Comparison of ENCODE assay signal across 14 mouse cellular contexts in genomic region chr13:35677433-35678051, GRCm38 (mm10). TPM values are rescaled to one million over a fixed set of nuclear protein-coding genes. Genes with fewer than 3 reads are reported as not detected.
DNase-seq lines count a peak whose midpoint lies in the region; ATAC-seq lines count a peak whose summit lies in the region.
"Had no signal": no experiment of that assay in that cellular context is flagged by ENCODE, and none has a peak within 500 bp of the region (broad histone marks: within the 10 kb centered on the region; RNA-seq: fewer than 3 reads in every experiment).

No protein-coding gene starts in this region.

- peak overlapping the region; percentile 23; the same call in 1 of the 2 replicates for H3K9ac ChIP-seq in liver, embryonic 11.5 days (ENCODE audit: low read depth, low read length)
- H3K9ac ChIP-seq in hindbrain, embryonic 14.5 days: no peak overlapping the region
- H3K9ac ChIP-seq: heart, embryonic 15.5 days; limb, embryonic 13.5 days had no signal

- peak overlapping the region; percentile 49; the same call in 1 of the 2 replicates for H3K27ac ChIP-seq in heart, embryonic 10.5 days
- peak overlapping the region; percentile 94 for H3K27ac ChIP-seq in liver, embryonic 11.5 days (ENCODE audit: low read depth, low read length)
- H3K27ac ChIP-seq in hindbrain, embryonic 14.5 days: no peak overlapping the region
- H3K27ac ChIP-seq: heart, embryonic 15.5 days; limb, embryonic 13.5 days had no signal

- no peaks in the 10 kb centered on the region for H3K9me3 ChIP-seq in heart, embryonic 10.5 days
- no peaks in the 10 kb centered on the region for H3K9me3 ChIP-seq in liver, embryonic 11.5 days (ENCODE audit: control insufficient read depth, low read length)
- H3K9me3 ChIP-seq in hindbrain, embryonic 14.5 days (ENCODE audit: control insufficient read depth, low read length): no peaks in the 10 kb centered on the region
- H3K9me3 ChIP-seq: heart, embryonic 15.5 days; limb, embryonic 13.5 days; megakaryocyte, embryonic 14.5 days had no signal

- H3K4me1 ChIP-seq in heart, embryonic 10.5 days: peaks cover 4% of the 10 kb centered on the region; the same call in 1 of the 2 replicates
- H3K4me1 ChIP-seq in liver, embryonic 11.5 days (replicated peaks; ENCODE audit: control insufficient read depth, insufficient read depth, low read length): peaks cover 17% of the 10 kb centered on the region
- H3K4me1 ChIP-seq in hindbrain, embryonic 14.5 days (replicated peaks; ENCODE audit: control insufficient read depth, insufficient read depth, low read length): no peaks in the 10 kb centered on the region
- H3K4me1 ChIP-seq: heart, embryonic 15.5 days had no signal

- WGBS in heart, embryonic 10.5 days: 62% methylated on average over 7 of the region's 7 CpGs
- WGBS in liver, embryonic 11.5 days: 40% methylated on average over 7 of the region's 7 CpGs
- 82% methylated on average over 7 of the region's 7 CpGs for WGBS in hindbrain, embryonic 14.5 days

- no peaks in the 10 kb centered on the region for H3K36me3 ChIP-seq in heart, embryonic 10.5 days
- no peaks in the 10 kb centered on the region for H3K36me3 ChIP-seq in liver, embryonic 11.5 days (ENCODE audit: control insufficient read depth, insufficient read depth, low read length)
- no peaks in the 10 kb centered on the region for H3K36me3 ChIP-seq in hindbrain, embryonic 14.5 days (replicated peaks; ENCODE audit: control insufficient read depth, insufficient read depth)
- H3K36me3 ChIP-seq: heart, embryonic 15.5 days; limb, embryonic 13.5 days had no signal

- H3K4me3 ChIP-seq in heart, embryonic 10.5 days: no peak overlapping the region
- no peak overlapping the region for H3K4me3 ChIP-seq in liver, embryonic 11.5 days (ENCODE audit: low read depth, low read length)
- H3K4me3 ChIP-seq in hindbrain, embryonic 14.5 days (replicated peaks; ENCODE audit: low read length): no peak overlapping the region
- H3K4me3 ChIP-seq: heart, embryonic 15.5 days; limb, embryonic 13.5 days; megakaryocyte, embryonic 14.5 days had no signal

- DNase-seq in heart, embryonic 10.5 days (ENCODE audit: low spot score): peak; percentile 87
- DNase-seq in heart, adult 18-20 months: no peak
- peak; percentile 35 for DNase-seq in c-Kit-positive CD71-negative TER-119-negative erythroid progenitor cells, embryonic 14.5 days (ENCODE audit: low read depth)
- DNase-seq in liver, embryonic 11.5 days (ENCODE audit: low spot score): peak; percentile 71
- peak; percentile 33 to 42 for DNase-seq in spleen, postnatal 14 days (ENCODE audit: low spot score in 2 of 2)
- no peak for DNase-seq in hindbrain, embryonic 14.5 days (ENCODE audit: low spot score)
- no peak for DNase-seq in kidney, postnatal 4 days
- DNase-seq in testis, postnatal 14 days (ENCODE audit: low spot score): no peak
- DNase-seq: adrenal gland, postnatal 10 days; cerebellum, adult 18-20 months; thymus, adult 18-20 months had no signal

- no peaks in the 10 kb centered on the region for H3K27me3 ChIP-seq in heart, embryonic 10.5 days (ENCODE audit: insufficient read depth, poor library complexity, severe bottlenecking)
- no peaks in the 10 kb centered on the region for H3K27me3 ChIP-seq in liver, embryonic 11.5 days (replicated peaks; ENCODE audit: control insufficient read depth, insufficient read depth, low read length)
- H3K27me3 ChIP-seq in hindbrain, embryonic 14.5 days (ENCODE audit: control insufficient read depth, insufficient read depth, low read length): no peaks in the 10 kb centered on the region
- H3K27me3 ChIP-seq: heart, embryonic 15.5 days; limb, embryonic 13.5 days had no signal

- H3K4me2 ChIP-seq in liver, embryonic 11.5 days: peak overlapping the region; percentile 50
- no peak overlapping the region for H3K4me2 ChIP-seq in hindbrain, embryonic 14.5 days (replicated peaks)
- H3K4me2 ChIP-seq: heart, embryonic 15.5 days; limb, embryonic 13.5 days had no signal

- ATAC-seq in liver, embryonic 11.5 days (replicated peaks; ENCODE audit: low FRiP score): peak; percentile 99
- no peak for ATAC-seq in hindbrain, embryonic 14.5 days (ENCODE audit: low FRiP score)

RNA-seq across cellular contexts. Expression of gene Cdyl, which starts 17.9 kb away (rescaled TPM):
- 14.6 and 15.7 TPM in 2 replicates for polyA plus RNA-seq in heart, embryonic 10.5 days (2016; fragmentation: Nextera tagmentation; extraction: Ambion mirVana)
- 1 to 10 TPM; 6.4 to 8.6 TPM for total RNA-seq in heart, adult 18-20 months (2021)
- polyA plus RNA-seq in liver, embryonic 11.5 days (2014; fragmentation: Nextera tagmentation; extraction: Ambion mirVana): 17.6 and 19.1 TPM in 2 replicates
- 7.8 and 9.4 TPM in 2 replicates for polyA plus RNA-seq in hindbrain, embryonic 14.5 days (2014; fragmentation: Nextera tagmentation; extraction: Ambion mirVana)

Comparison
In these comparisons a context has a peak if more than half of its experiments do, and no peak if none do; other contexts are left out.
1. DNase-seq: peak in heart, embryonic 10.5 days (single experiment), c-Kit-positive CD71-negative TER-119-negative erythroid progenitor cells, embryonic 14.5 days (single experiment), liver, embryonic 11.5 days (single experiment) and spleen, postnatal 14 days (2 of 2); none in heart, adult 18-20 months (0 of 2), hindbrain, embryonic 14.5 days (single experiment), kidney, postnatal 4 days (0 of 2) and testis, postnatal 14 days (single experiment).